ENCODE assay signal across 8 mouse cellular contexts in genomic region chr10:78464792-78465207, GRCm38 (mm10). TPM values are rescaled to one million over a fixed set of nuclear protein-coding genes. Genes with fewer than 3 reads are reported as not detected.
A peak's percentile ranks its signal among the peaks of the same experiment; 100 is the strongest.
DNase-seq lines count a peak whose midpoint lies in the region; ATAC-seq and TF ChIP-seq lines count a peak whose summit lies in the region.

Gene Pdxk (minus strand): TSS chr10:78464975.

- H3K9ac ChIP-seq in embryonic facial prominence, embryonic 14.5 days (ENCODE audit: low read depth, low read length): peak within 1 kb of the TSS; percentile 70
- peak within 1 kb of the TSS; percentile 71 for H3K9ac ChIP-seq in limb, embryonic 14.5 days (ENCODE audit: low read depth, low read length, severe bottlenecking)
- H3K9ac ChIP-seq in midbrain, postnatal 0 days (replicated peaks; ENCODE audit: low read length, poor library complexity, severe bottlenecking): peak within 1 kb of the TSS; percentile 85

- WGBS in embryonic facial prominence, embryonic 14.5 days: 0% methylated on average over 11 of the region's 35 CpGs
- WGBS in limb, embryonic 14.5 days: under 1% methylated on average over 32 of the region's 35 CpGs
- 1% methylated on average over 26 of the region's 35 CpGs for WGBS in midbrain, postnatal 0 days

- H3K9me3 ChIP-seq in embryonic facial prominence, embryonic 14.5 days (ENCODE audit: control insufficient read depth, low read length): no peaks in the 10 kb centered on the region
- H3K9me3 ChIP-seq in limb, embryonic 14.5 days (ENCODE audit: control insufficient read depth, low read length): no peaks in the 10 kb centered on the region
- H3K9me3 ChIP-seq in midbrain, postnatal 0 days (ENCODE audit: low read length): no peaks in the 10 kb centered on the region

- peak; percentile 90 for DNase-seq in 3T3-L1 (ENCODE audit: low read depth, low spot score)
- DNase-seq in adrenal gland, postnatal 4 days (ENCODE audit: low spot score in 2 of 2): peak; percentile 81 to 82
- peak; percentile 95 for DNase-seq in embryonic facial prominence, embryonic 14.5 days (ENCODE audit: low spot score)
- DNase-seq in heart, adult 8-10 months (ENCODE audit: low spot score): peak; percentile 95
- DNase-seq in kidney, adult 9 months: peak; percentile 99
- peak; percentile 87 for DNase-seq in limb, embryonic 14.5 days (ENCODE audit: low spot score)
- peak; percentile 93 for DNase-seq in midbrain, postnatal 0 days (ENCODE audit: low spot score)
- DNase-seq in spleen, postnatal 14 days (ENCODE audit: low spot score in 2 of 2): peak; percentile 76 to 81

- H3K4me3 ChIP-seq in embryonic facial prominence, embryonic 14.5 days (ENCODE audit: low read depth, low read length): peak within 1 kb of the TSS; percentile 68
- peak within 1 kb of the TSS; percentile 72 for H3K4me3 ChIP-seq in limb, embryonic 14.5 days (replicated peaks; ENCODE audit: low read length)
- H3K4me3 ChIP-seq in midbrain, postnatal 0 days (ENCODE audit: low read depth, low read length): peak within 1 kb of the TSS; percentile 84

- H3K4me2 ChIP-seq in embryonic facial prominence, embryonic 14.5 days (ENCODE audit: low read depth, low read length): peak within 1 kb of the TSS; percentile 99
- peak within 1 kb of the TSS; percentile 99 for H3K4me2 ChIP-seq in limb, embryonic 14.5 days (replicated peaks; ENCODE audit: low read depth, low read length, severe bottlenecking)
- H3K4me2 ChIP-seq in midbrain, postnatal 0 days (ENCODE audit: low read depth, low read length, poor library complexity, severe bottlenecking): peak within 1 kb of the TSS; percentile 84

- peak; percentile 54; the same call in 1 of the 2 replicates for TF ChIP-seq POLR2A in limb, embryonic 14.5 days (IDR thresholded peaks at IDR 0.05; ENCODE audit: borderline replicate concordance, extremely low read depth, insufficient read depth, insufficient read length)

- no peaks in the 10 kb centered on the region for H3K27me3 ChIP-seq in embryonic facial prominence, embryonic 14.5 days (replicated peaks; ENCODE audit: control insufficient read depth, insufficient read depth, low read length)
- H3K27me3 ChIP-seq in limb, embryonic 14.5 days (ENCODE audit: control insufficient read depth, insufficient read depth, low read length): no peaks in the 10 kb centered on the region
- H3K27me3 ChIP-seq in midbrain, postnatal 0 days (ENCODE audit: insufficient read depth, low read length): no peaks in the 10 kb centered on the region

- no peak for TF ChIP-seq CTCF in midbrain, postnatal 0 days (IDR thresholded peaks at IDR 0.05)

- H3K27ac ChIP-seq in embryonic facial prominence, embryonic 14.5 days (replicated peaks; ENCODE audit: low read depth, low read length): peak within 1 kb of the TSS; percentile 61; the same call in 1 of the 2 replicates
- 0 out of 2 replicates have a peak within 1 kb of the TSS, but pooled peaks have one; percentile 38 for H3K27ac ChIP-seq in limb, embryonic 14.5 days (replicated peaks; ENCODE audit: low read depth, low read length)
- peak within 1 kb of the TSS; percentile 73 for H3K27ac ChIP-seq in midbrain, postnatal 0 days (ENCODE audit: low read depth, low read length)

- peak; percentile 96 for ATAC-seq in embryonic facial prominence, embryonic 14.5 days (ENCODE audit: low read depth)
- peak; percentile 96 for ATAC-seq in limb, embryonic 14.5 days (ENCODE audit: low FRiP score, low read depth)
- peak; percentile 90 for ATAC-seq in midbrain, postnatal 0 days (ENCODE audit: low FRiP score)

- H3K4me1 ChIP-seq in embryonic facial prominence, embryonic 14.5 days (ENCODE audit: control insufficient read depth, insufficient read depth, low read length): 0 out of 2 replicates have a peak, but pooled peaks cover 4% of the 10 kb centered on the region
- H3K4me1 ChIP-seq in limb, embryonic 14.5 days (ENCODE audit: control insufficient read depth, insufficient read depth, low read length): peaks cover 14% of the 10 kb centered on the region
- H3K4me1 ChIP-seq in midbrain, postnatal 0 days (ENCODE audit: insufficient read depth, low read length): no peaks in the 10 kb centered on the region; the same call in 1 of the 2 replicates

- H3K36me3 ChIP-seq in embryonic facial prominence, embryonic 14.5 days (ENCODE audit: control insufficient read depth, insufficient read depth, low read length): no peaks in the 10 kb centered on the region
- no peaks in the 10 kb centered on the region for H3K36me3 ChIP-seq in limb, embryonic 14.5 days (ENCODE audit: control insufficient read depth, insufficient read depth, low read length)
- no peaks in the 10 kb centered on the region for H3K36me3 ChIP-seq in midbrain, postnatal 0 days (ENCODE audit: insufficient read depth, low read length)

RNA-seq across cellular contexts. Expression of gene Pdxk, which starts in this region (rescaled TPM):
- 10 to 100 TPM; 20.4 to 20.8 TPM for total RNA-seq in adrenal gland, postnatal 4 days (2021)
- 8.1 and 8.2 TPM in 2 replicates for polyA plus RNA-seq in embryonic facial prominence, embryonic 14.5 days (2014; fragmentation: Nextera tagmentation; extraction: Ambion mirVana)
- total RNA-seq in heart, adult 8-10 months (2022): 10 to 100 TPM; 12.9 to 14.3 (median 13.4) TPM
- 9.8 and 11.2 TPM in 2 replicates for polyA plus RNA-seq in limb, embryonic 14.5 days (2012; rRNA removed)
- 8.8 and 8.9 TPM in 2 replicates for polyA plus RNA-seq in limb, embryonic 14.5 days (2014; fragmentation: Nextera tagmentation; extraction: Ambion mirVana)
- 73.9 and 74.7 TPM in 2 replicates for total RNA-seq in midbrain, postnatal 0 days (2014; rRNA removed)
- 52.6 and 59.3 TPM in 2 replicates for polyA plus RNA-seq in midbrain, postnatal 0 days (2015; fragmentation: Nextera tagmentation; extraction: Ambion mirVana)

Comparison
In these comparisons a context has a peak if more than half of its experiments do, and no peak if none do; other contexts are left out.
1. Peak in every context shown above with its lines: DNase-seq, ATAC-seq, H3K4me3 ChIP-seq and H3K27ac ChIP-seq.